Mouse (Mus musculus): Measurements from ENCODE around the gene Hipk2. TPM values are rescaled to one million over a fixed set of nuclear protein-coding genes. Genes with fewer than 3 reads are reported as not detected.

Hipk2 gene
- polyA plus RNA-seq, 1 experiment, result 14.9 TPM

DNA sequence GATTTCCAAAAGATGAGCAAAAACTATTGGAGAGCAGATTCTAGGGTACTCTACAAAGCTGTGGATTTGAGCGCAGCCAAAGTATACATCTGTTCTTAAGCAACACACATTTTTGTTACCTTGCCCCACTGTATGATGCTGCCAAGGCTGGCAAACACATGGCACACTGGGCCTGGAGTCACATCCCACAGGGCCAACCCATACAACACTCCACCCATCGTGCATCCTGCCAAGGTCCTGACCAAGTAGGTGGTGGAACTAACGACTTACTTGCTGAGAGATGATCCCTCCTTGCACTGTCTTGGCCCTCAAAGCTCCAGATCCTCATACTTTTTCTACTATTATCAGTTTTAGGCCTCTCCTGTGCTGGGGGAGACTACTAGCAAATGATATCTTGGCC is 83.0 kb downstream of the Hipk2 start:
- DNase-seq (ENCODE audit: low read depth in 1 of 2, low spot score in 2 of 2), result no peak
- H3K36me3 ChIP-seq (ENCODE audit: control insufficient read depth, insufficient read depth, low read length), result no peaks in the 10 kb centered on the region
- no peaks in the 10 kb centered on the region for H3K4me1 ChIP-seq (ENCODE audit: control insufficient read depth, insufficient read depth, insufficient read length)
- no peak overlapping the region for H3K27ac ChIP-seq (ENCODE audit: insufficient read depth, low read length)
- 86% methylated on average over 3 of the region's 3 CpGs for WGBS
- no peaks in the 10 kb centered on the region for H3K27me3 ChIP-seq (ENCODE audit: control insufficient read depth, insufficient read depth, low read length)
- no peak overlapping the region for H3K4me3 ChIP-seq (ENCODE audit: extremely low read depth, insufficient read depth, insufficient read length)
- no peak for TF ChIP-seq POLR2A (IDR thresholded peaks at IDR 0.05; ENCODE audit: low read depth, low read length)
- TF ChIP-seq CTCF (IDR thresholded peaks at IDR 0.05; ENCODE audit: extremely low read depth, insufficient read depth, insufficient read length, insufficient replicate concordance), result no peak

DNA sequence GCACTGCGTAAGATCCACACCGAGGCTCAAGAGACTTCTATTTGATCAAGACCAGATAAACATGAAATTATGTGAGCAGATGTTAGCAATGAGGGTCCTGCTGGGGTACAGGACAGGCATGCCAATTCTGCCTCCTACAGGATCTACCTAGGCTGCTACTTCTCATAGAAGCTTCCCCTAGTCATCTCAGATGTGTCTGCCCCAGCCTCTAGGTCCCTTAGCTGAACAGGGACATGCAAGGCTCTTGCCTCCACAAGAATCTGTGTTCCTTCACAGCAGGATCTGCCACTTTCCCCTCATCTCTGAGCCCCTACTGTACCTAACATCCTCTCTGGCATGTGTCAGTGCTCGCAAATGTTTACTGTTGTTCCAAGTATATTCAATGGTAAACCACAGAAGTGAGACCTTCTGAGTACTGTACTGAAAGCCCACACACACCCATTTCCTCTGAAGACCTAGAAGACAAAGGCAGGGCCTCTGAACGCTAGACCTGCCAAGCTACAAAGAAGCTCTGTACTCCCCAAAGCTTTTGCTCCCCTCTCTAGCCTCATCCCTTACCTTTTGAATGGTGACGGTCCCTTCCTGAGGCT is 86.6 kb downstream of the Hipk2 start:
- no peak for TF ChIP-seq CTCF (IDR thresholded peaks at IDR 0.05; ENCODE audit: extremely low read depth, insufficient read depth, insufficient read length, insufficient replicate concordance)
- no peak for TF ChIP-seq POLR2A (IDR thresholded peaks at IDR 0.05; ENCODE audit: low read depth, low read length)
- WGBS, result 80% methylated on average over 5 of the region's 5 CpGs

DNA sequence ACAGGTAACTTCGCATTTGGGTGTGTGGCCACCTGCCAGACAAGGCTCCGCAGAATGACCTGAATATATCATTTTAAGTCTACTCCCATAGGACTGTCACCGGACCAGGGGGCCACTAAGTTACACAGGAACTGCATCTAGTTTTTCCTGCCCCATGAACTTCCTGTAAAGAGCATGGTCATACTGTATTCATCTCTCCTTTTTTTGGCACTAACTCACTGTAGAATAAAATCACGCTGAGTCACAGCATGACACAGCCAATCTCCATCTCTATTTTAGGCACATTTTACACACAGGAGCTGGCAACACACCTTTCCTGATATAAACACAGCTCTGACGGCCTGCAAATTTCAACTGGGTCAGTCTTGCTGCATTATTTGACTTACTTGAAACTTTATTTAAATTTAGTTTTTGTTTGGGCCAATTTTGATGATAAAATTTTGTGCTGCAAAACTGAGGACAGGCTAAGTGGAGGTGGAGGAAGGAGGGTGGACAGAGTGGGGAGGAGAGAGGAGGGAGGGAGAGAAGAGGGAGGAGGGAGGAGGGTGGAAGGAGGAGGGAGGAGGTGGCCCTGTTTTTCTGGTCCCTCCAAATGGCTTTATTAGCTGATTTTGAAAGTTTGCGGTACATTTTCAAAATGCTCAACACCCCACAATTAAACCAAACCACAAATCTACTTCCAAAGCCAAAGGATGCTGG is 88.0 kb downstream of the Hipk2 start:
- no peaks in the 10 kb centered on the region for H3K36me3 ChIP-seq (ENCODE audit: control insufficient read depth, insufficient read depth, low read length)
- TF ChIP-seq POLR2A (IDR thresholded peaks at IDR 0.05; ENCODE audit: low read depth, low read length) (no peak), CTCF (IDR thresholded peaks at IDR 0.05; ENCODE audit: extremely low read depth, insufficient read depth, insufficient read length, insufficient replicate concordance) (no peak)
- no peaks in the 10 kb centered on the region for H3K27me3 ChIP-seq (ENCODE audit: control insufficient read depth, insufficient read depth, low read length)
- no peaks in the 10 kb centered on the region for H3K4me1 ChIP-seq (ENCODE audit: control insufficient read depth, insufficient read depth, insufficient read length)
- H3K27ac ChIP-seq (ENCODE audit: insufficient read depth, low read length), result no peak overlapping the region
- WGBS, result 70% methylated on average over 6 of the region's 6 CpGs
- DNase-seq (ENCODE audit: low read depth in 1 of 2, low spot score in 2 of 2), result no peak
- H3K4me3 ChIP-seq (ENCODE audit: extremely low read depth, insufficient read depth, insufficient read length), result no peak overlapping the region

More for the DNA sequence above, 86.6 kb downstream of the Hipk2 start:
- Histone ChIP-seq H3K27me3 (ENCODE audit: control insufficient read depth, insufficient read depth, low read length) (no peaks in the 10 kb centered on the region), H3K27ac (ENCODE audit: insufficient read depth, low read length) (peak overlapping the region; percentile 17; the same call in 1 of the 2 replicates), H3K4me1 (ENCODE audit: control insufficient read depth, insufficient read depth, insufficient read length) (no peaks in the 10 kb centered on the region), H3K36me3 (ENCODE audit: control insufficient read depth, insufficient read depth, low read length) (no peaks in the 10 kb centered on the region), H3K4me3 (ENCODE audit: extremely low read depth, insufficient read depth, insufficient read length) (no peak overlapping the region)
- no peak for DNase-seq (ENCODE audit: low read depth in 1 of 2, low spot score in 2 of 2)

DNA sequence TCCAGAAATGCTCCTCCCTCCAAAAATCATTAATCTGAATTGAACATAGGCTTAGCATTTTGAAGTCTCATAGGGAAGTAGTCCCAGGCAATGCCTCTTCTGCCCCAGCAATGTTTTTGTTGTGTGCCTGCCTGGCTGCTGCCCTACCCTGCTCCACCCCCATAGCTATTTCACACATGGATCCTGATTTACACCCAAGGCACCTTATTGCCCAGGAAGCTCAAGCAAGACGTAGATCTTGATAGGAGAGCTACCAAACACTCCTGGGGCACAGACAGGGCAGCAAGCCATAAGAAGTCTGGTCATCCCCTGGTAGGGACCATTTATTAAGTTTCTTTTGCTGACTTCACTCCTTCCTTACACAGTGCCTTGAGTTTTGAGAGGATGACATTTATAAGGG is 88.8 kb downstream of the Hipk2 start:
- Histone ChIP-seq H3K4me3 (ENCODE audit: extremely low read depth, insufficient read depth, insufficient read length) (no peak overlapping the region), H3K27ac (ENCODE audit: insufficient read depth, low read length) (no peak overlapping the region), H3K4me1 (ENCODE audit: control insufficient read depth, insufficient read depth, insufficient read length) (no peaks in the 10 kb centered on the region), H3K27me3 (ENCODE audit: control insufficient read depth, insufficient read depth, low read length) (no peaks in the 10 kb centered on the region), H3K36me3 (ENCODE audit: control insufficient read depth, insufficient read depth, low read length) (no peaks in the 10 kb centered on the region)
- TF ChIP-seq CTCF (IDR thresholded peaks at IDR 0.05; ENCODE audit: extremely low read depth, insufficient read depth, insufficient read length, insufficient replicate concordance) (no peak), POLR2A (IDR thresholded peaks at IDR 0.05; ENCODE audit: low read depth, low read length) (no peak)
- no peak for DNase-seq (ENCODE audit: low read depth in 1 of 2, low spot score in 2 of 2)
- WGBS, result 67% methylated on average over 1 of the region's 1 CpGs

DNA sequence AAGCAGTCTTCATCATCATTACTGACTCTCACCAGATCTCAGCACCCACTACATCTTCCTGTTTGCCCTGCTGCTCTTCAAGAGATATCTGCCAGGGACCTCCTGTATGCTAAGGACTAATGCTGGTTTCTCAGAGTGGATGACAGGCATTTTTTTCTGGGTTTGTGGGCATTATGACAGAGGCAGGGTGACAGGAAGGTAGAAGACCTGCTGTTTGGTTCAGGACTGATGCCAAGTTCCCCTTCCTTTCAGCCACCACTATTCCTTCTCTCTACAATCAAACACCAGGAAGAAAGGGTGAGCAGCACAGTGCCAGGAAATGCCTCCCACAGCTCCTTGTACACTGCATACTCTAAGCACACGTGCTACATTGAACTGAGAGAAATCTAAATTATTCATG is 90.2 kb downstream of the Hipk2 start:
- TF ChIP-seq CTCF (IDR thresholded peaks at IDR 0.05; ENCODE audit: extremely low read depth, insufficient read depth, insufficient read length, insufficient replicate concordance), result no peak
- no peak for TF ChIP-seq POLR2A (IDR thresholded peaks at IDR 0.05; ENCODE audit: low read depth, low read length)
- Histone ChIP-seq H3K36me3 (ENCODE audit: control insufficient read depth, insufficient read depth, low read length) (no peaks in the 10 kb centered on the region), H3K4me3 (ENCODE audit: extremely low read depth, insufficient read depth, insufficient read length) (no peak overlapping the region), H3K27me3 (ENCODE audit: control insufficient read depth, insufficient read depth, low read length) (no peaks in the 10 kb centered on the region), H3K27ac (ENCODE audit: insufficient read depth, low read length) (no peak overlapping the region), H3K4me1 (ENCODE audit: control insufficient read depth, insufficient read depth, insufficient read length) (no peaks in the 10 kb centered on the region)
- WGBS, result 19% methylated on average over 1 of the region's 1 CpGs
- DNase-seq (ENCODE audit: low read depth in 1 of 2, low spot score in 2 of 2), result no peak

DNA sequence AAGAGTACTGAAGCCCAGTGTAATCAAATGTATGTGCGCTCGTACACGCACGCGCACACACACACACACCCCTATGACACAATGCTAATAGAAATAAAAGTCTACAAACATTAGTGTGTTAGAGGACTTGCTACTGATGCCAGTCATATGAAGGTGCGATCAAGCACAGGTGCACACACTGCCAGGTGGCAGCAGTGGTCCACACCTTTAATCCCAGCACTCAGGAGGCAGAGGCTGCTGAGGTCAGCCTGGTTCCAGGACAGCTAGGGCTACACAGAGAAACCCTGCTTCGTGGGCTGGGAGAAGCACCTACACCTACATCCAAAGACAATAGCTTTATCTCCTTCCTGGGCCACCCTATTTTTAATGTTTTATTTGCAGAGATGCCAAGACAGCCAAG is 96.6 kb downstream of the Hipk2 start:
- H3K27me3 ChIP-seq (ENCODE audit: control insufficient read depth, insufficient read depth, low read length), result no peaks in the 10 kb centered on the region
- H3K4me3 ChIP-seq (ENCODE audit: extremely low read depth, insufficient read depth, insufficient read length), result no peak overlapping the region
- TF ChIP-seq POLR2A (IDR thresholded peaks at IDR 0.05; ENCODE audit: low read depth, low read length) (no peak), CTCF (IDR thresholded peaks at IDR 0.05; ENCODE audit: extremely low read depth, insufficient read depth, insufficient read length, insufficient replicate concordance) (no peak)
- no peak for DNase-seq (ENCODE audit: low read depth in 1 of 2, low spot score in 2 of 2)
- WGBS, result 96% methylated on average over 7 of the region's 7 CpGs
- H3K36me3 ChIP-seq (ENCODE audit: control insufficient read depth, insufficient read depth, low read length), result no peaks in the 10 kb centered on the region
- H3K4me1 ChIP-seq (ENCODE audit: control insufficient read depth, insufficient read depth, insufficient read length), result no peaks in the 10 kb centered on the region
- no peak overlapping the region for H3K27ac ChIP-seq (ENCODE audit: insufficient read depth, low read length)

DNA sequence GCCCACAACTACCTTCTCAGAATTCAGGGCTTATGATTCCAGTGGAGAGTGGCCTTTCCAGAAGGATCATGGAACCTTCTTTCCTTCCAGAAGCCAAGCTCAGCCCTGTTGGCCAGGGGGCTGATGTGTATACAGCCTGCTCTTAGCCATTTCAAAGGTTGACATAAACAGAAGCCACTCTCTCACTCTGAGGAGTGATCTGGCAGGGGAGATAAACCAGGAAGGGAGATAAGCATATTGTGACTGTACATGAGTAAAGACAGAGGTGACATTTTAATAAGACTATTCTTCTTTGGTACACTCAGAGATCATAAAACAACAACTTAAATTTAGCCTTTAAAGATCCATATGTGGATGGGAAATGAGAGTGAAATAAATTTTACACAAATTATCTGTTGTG is 97.1 kb downstream of the Hipk2 start:
- TF ChIP-seq POLR2A (IDR thresholded peaks at IDR 0.05; ENCODE audit: low read depth, low read length), result no peak
- TF ChIP-seq CTCF (IDR thresholded peaks at IDR 0.05; ENCODE audit: extremely low read depth, insufficient read depth, insufficient read length, insufficient replicate concordance), result no peak
- Histone ChIP-seq H3K4me3 (ENCODE audit: extremely low read depth, insufficient read depth, insufficient read length) (no peak overlapping the region), H3K27me3 (ENCODE audit: control insufficient read depth, insufficient read depth, low read length) (no peaks in the 10 kb centered on the region), H3K4me1 (ENCODE audit: control insufficient read depth, insufficient read depth, insufficient read length) (no peaks in the 10 kb centered on the region), H3K27ac (ENCODE audit: insufficient read depth, low read length) (no peak overlapping the region), H3K36me3 (ENCODE audit: control insufficient read depth, insufficient read depth, low read length) (no peaks in the 10 kb centered on the region)
- DNase-seq (ENCODE audit: low read depth in 1 of 2, low spot score in 2 of 2), result no peak
